Mouse (Mus musculus): ENCODE data around the gene Tmem248. TPM values are rescaled to one million over a fixed set of nuclear protein-coding genes. Genes with fewer than 3 reads are reported as not detected.

The Tmem248 gene
- polyA plus RNA-seq, 1 experiment from 2014 or later: 47.0 TPM

DNA sequence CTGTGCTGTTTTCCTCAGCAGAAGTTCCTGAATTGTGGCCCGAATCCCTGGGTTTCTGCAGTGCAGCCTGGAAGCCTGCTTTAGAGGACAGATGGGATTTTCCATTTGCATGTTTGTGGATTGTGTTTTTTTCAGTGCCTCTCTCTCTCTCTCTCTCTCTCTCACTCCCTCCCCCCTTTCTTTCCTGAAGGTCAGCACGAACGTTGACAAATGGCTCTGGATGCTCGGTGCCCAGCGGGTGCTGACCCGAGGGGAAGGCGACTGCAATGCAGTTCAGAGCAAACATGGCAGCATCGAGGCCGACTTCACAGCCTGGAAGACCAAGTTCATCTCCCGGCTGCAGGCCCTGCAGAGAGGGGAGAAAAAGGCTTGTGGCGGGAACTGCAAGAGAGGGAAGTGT lies 52.1 kb downstream of the Tmem248 start:
- no peaks in the 10 kb centered on the region for H3K27me3 ChIP-seq (replicated peaks; ENCODE audit: control insufficient read depth, insufficient read depth, low read length)
- H3K36me3 ChIP-seq (ENCODE audit: control insufficient read depth, insufficient read depth): peaks cover 41% of the 10 kb centered on the region
- 81% methylated on average over 11 of the region's 11 CpGs for WGBS
- no peak overlapping the region for H3K27ac ChIP-seq (ENCODE audit: low read depth, low read length)
- ATAC-seq: no peak
- no peaks in the 10 kb centered on the region for H3K4me1 ChIP-seq (replicated peaks; ENCODE audit: control insufficient read depth, insufficient read depth, low read length)
- H3K4me3 ChIP-seq (ENCODE audit: low read depth, low read length): no peak overlapping the region
- H3K9ac ChIP-seq (ENCODE audit: low read depth, low read length): no peak overlapping the region
- no peak for TF ChIP-seq CTCF (IDR thresholded peaks at IDR 0.05; ENCODE audit: low read depth)
- no peak overlapping the region for H3K4me2 ChIP-seq (replicated peaks; ENCODE audit: low read depth)
- H3K9me3 ChIP-seq (ENCODE audit: control insufficient read depth): no peaks in the 10 kb centered on the region

DNA sequence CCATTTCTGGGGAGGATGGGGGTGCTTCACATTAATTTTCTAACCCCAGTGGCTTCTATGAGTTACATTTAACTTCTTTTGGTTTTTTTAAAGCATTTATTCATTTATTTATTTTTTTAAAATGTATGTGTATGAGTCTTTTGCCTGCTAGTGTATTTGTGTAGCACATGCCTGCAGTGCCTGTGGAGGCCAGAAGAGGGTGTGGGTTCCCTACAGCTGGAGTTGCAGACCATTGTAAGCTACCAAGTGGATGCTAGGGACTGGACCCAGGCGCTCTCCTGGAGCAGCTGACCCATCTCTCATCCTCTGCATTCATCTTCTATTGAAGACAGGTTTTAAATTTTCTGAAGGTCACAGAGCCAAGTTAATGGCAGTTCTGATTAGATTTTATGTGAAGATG lies 55.5 kb downstream of the Tmem248 start:
- Histone ChIP-seq H3K4me1 (replicated peaks; ENCODE audit: control insufficient read depth, insufficient read depth, low read length) (no peaks in the 10 kb centered on the region), H3K27me3 (replicated peaks; ENCODE audit: control insufficient read depth, insufficient read depth, low read length) (no peaks in the 10 kb centered on the region), H3K9me3 (ENCODE audit: control insufficient read depth) (no peaks in the 10 kb centered on the region), H3K27ac (ENCODE audit: low read depth, low read length) (no peak overlapping the region), H3K4me2 (replicated peaks; ENCODE audit: low read depth) (no peak overlapping the region), H3K4me3 (ENCODE audit: low read depth, low read length) (no peak overlapping the region), H3K36me3 (ENCODE audit: control insufficient read depth, insufficient read depth) (peaks cover 51% of the 10 kb centered on the region), H3K9ac (ENCODE audit: low read depth, low read length) (no peak overlapping the region)
- ATAC-seq: no peak
- TF ChIP-seq CTCF (IDR thresholded peaks at IDR 0.05; ENCODE audit: low read depth): peak; percentile 52
- 100% methylated on average over 1 of the region's 1 CpGs for WGBS

DNA sequence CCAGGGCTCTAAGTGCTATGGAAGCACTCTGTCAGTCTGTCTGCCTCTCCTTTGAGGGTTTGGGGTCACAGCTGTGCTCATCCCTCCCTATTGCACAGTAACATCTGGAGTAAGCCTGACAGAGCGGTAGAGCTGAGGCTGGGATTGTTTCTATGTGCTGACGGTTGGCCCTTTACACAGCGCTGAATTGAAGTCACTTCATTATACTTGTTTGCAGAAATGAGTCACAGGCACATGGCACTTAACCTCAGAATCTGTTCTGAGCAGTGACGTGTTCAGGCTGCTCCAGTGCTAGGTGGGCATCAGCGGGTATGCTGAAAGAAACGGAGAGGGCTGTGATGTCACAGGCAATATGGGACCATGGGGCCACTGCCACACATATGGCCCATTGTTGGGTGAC lies 56.2 kb downstream of the Tmem248 start:
- H3K4me1 ChIP-seq (replicated peaks; ENCODE audit: control insufficient read depth, insufficient read depth, low read length): no peaks in the 10 kb centered on the region
- no peak overlapping the region for H3K4me3 ChIP-seq (ENCODE audit: low read depth, low read length)
- TF ChIP-seq CTCF (IDR thresholded peaks at IDR 0.05; ENCODE audit: low read depth): no peak
- no peaks in the 10 kb centered on the region for H3K27me3 ChIP-seq (replicated peaks; ENCODE audit: control insufficient read depth, insufficient read depth, low read length)
- H3K9me3 ChIP-seq (ENCODE audit: control insufficient read depth): no peaks in the 10 kb centered on the region
- no peak for ATAC-seq
- 82% methylated on average over 6 of the region's 6 CpGs for WGBS
- no peak overlapping the region for H3K9ac ChIP-seq (ENCODE audit: low read depth, low read length)
- no peak overlapping the region for H3K27ac ChIP-seq (ENCODE audit: low read depth, low read length)
- H3K4me2 ChIP-seq (replicated peaks; ENCODE audit: low read depth): no peak overlapping the region
- H3K36me3 ChIP-seq (ENCODE audit: control insufficient read depth, insufficient read depth): peaks cover 51% of the 10 kb centered on the region

DNA sequence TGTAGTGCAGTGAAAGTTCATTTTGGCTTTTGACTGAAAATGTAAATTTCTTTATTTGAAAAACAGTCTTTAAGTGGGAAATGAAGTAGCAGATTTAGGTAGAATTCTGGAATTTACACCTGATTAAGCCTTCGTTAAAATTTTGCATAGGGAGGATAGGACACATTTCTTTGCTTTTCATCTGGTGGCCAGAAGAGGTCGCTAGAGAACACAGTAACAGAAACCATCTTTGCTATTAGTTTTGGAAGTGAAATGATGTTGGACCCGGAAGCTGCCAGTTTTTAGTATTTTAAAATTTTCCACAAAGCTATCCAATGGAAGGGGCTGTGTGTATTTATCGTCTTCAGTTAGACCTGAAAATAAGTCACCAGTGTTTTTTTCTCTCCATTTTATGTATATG lies 58.6 kb downstream of the Tmem248 start:
- H3K9ac ChIP-seq (ENCODE audit: low read depth, low read length): no peak overlapping the region
- H3K4me3 ChIP-seq (ENCODE audit: low read depth, low read length): no peak overlapping the region
- H3K27ac ChIP-seq (ENCODE audit: low read depth, low read length): no peak overlapping the region
- peaks cover 44% of the 10 kb centered on the region for H3K36me3 ChIP-seq (ENCODE audit: control insufficient read depth, insufficient read depth)
- ATAC-seq: no peak
- no peak overlapping the region for H3K4me2 ChIP-seq (replicated peaks; ENCODE audit: low read depth)
- H3K27me3 ChIP-seq (replicated peaks; ENCODE audit: control insufficient read depth, insufficient read depth, low read length): no peaks in the 10 kb centered on the region
- H3K4me1 ChIP-seq (replicated peaks; ENCODE audit: control insufficient read depth, insufficient read depth, low read length): no peaks in the 10 kb centered on the region
- H3K9me3 ChIP-seq (ENCODE audit: control insufficient read depth): no peaks in the 10 kb centered on the region
- TF ChIP-seq CTCF (IDR thresholded peaks at IDR 0.05; ENCODE audit: low read depth): peak; percentile 82
- WGBS: 61% methylated on average over 4 of the region's 4 CpGs

DNA sequence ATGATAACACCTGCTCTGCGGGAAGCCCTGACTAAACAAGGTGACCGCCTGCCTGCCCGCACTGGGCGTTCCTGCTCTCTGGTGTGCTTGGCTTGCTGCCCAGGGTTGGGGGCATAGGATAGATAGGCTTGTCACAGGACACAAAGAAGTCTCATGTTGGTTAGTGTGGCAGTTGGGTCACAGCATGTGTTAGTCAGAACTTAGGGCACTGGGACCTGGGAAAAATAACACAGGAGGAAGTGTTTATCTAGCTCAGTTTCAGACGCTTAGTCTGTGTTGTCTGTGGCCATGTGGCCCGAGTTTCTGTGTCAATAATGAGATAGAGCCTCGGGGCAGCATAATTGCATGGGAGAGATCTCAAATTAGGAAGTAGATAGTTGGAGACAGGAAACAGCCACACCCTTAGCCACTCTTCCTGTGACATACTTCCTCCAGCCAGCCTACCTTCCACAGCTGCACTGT lies 61.2 kb downstream of the Tmem248 start:
- no peak overlapping the region for H3K27ac ChIP-seq (ENCODE audit: low read depth, low read length)
- no peaks in the 10 kb centered on the region for H3K27me3 ChIP-seq (replicated peaks; ENCODE audit: control insufficient read depth, insufficient read depth, low read length)
- peaks cover 48% of the 10 kb centered on the region for H3K36me3 ChIP-seq (ENCODE audit: control insufficient read depth, insufficient read depth)
- no peak overlapping the region for H3K4me3 ChIP-seq (ENCODE audit: low read depth, low read length)
- H3K4me1 ChIP-seq (replicated peaks; ENCODE audit: control insufficient read depth, insufficient read depth, low read length): no peaks in the 10 kb centered on the region
- H3K9ac ChIP-seq (ENCODE audit: low read depth, low read length): no peak overlapping the region
- ATAC-seq: no peak
- no peak for TF ChIP-seq CTCF (IDR thresholded peaks at IDR 0.05; ENCODE audit: low read depth)
- H3K4me2 ChIP-seq (replicated peaks; ENCODE audit: low read depth): no peak overlapping the region
- 81% methylated on average over 7 of the region's 7 CpGs for WGBS
- no peaks in the 10 kb centered on the region for H3K9me3 ChIP-seq (ENCODE audit: control insufficient read depth)

DNA sequence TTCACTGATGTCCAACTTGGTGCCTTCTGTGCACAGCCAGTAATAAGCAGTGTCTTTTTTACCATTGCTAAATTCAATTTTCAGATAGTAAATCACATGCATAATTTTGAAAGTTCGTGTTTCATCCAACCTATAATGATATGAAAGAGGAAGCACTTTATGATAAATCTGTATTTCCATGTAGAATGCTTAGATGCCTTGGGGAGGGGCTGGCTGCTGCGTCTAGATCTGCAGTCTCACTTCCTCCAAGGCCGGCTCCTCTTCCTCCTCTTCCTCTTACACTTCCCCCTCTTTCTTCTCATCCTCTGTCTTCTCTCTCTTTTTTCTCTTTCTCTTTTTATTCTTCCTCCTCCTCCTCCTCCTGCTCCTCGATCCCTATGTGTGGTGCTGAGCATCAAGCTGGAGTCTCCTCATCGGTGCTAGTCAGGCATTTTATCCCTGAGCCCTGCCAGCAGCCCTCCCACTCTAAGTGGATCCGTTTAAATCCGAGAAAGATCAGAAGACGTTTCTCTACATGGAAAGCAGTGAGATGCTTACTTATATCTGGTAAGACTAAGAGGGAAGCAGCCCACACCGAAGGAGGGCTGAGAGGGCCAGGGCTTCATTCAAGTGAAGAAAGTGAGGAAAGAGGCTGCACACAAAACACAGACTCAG lies 66.3 kb downstream of the Tmem248 start:
- 98% methylated on average over 9 of the region's 9 CpGs for WGBS
- Histone ChIP-seq H3K4me2 (replicated peaks; ENCODE audit: low read depth) (no peak overlapping the region), H3K36me3 (ENCODE audit: control insufficient read depth, insufficient read depth) (peaks cover 52% of the 10 kb centered on the region), H3K27me3 (replicated peaks; ENCODE audit: control insufficient read depth, insufficient read depth, low read length) (no peaks in the 10 kb centered on the region), H3K9ac (ENCODE audit: low read depth, low read length) (no peak overlapping the region), H3K4me3 (ENCODE audit: low read depth, low read length) (no peak overlapping the region), H3K4me1 (replicated peaks; ENCODE audit: control insufficient read depth, insufficient read depth, low read length) (no peaks in the 10 kb centered on the region), H3K9me3 (ENCODE audit: control insufficient read depth) (no peaks in the 10 kb centered on the region), H3K27ac (ENCODE audit: low read depth, low read length) (no peak overlapping the region)
- no peak for ATAC-seq
- no peak for TF ChIP-seq CTCF (IDR thresholded peaks at IDR 0.05; ENCODE audit: low read depth)

Data from intestine, postnatal 0 days (tissue).